13 mouse cellular contexts compared by ENCODE assay signal in genomic region chr11:36103556-36103955, GRCm38 (mm10).
DNase-seq lines count a peak whose midpoint lies in the region; ATAC-seq and TF ChIP-seq lines count a peak whose summit lies in the region.
"Had no signal": no experiment of that assay in that cellular context is flagged by ENCODE, and none has a peak within 500 bp of the region (broad histone marks: within the 10 kb centered on the region; RNA-seq: fewer than 3 reads in every experiment).

No protein-coding gene starts in this region.

- H3K4me3 ChIP-seq in kidney, adult 2 months (ENCODE audit: insufficient read depth, low read depth, low read length): no peak overlapping the region
- H3K4me3 ChIP-seq in kidney, embryonic 14.5 days (ENCODE audit: low read length): no peak overlapping the region
- no peak overlapping the region for H3K4me3 ChIP-seq in hindbrain, embryonic 13.5 days
- no peak overlapping the region for H3K4me3 ChIP-seq in neural tube, embryonic 14.5 days (ENCODE audit: low read depth, low read length)
- H3K4me3 ChIP-seq: erythroblast, embryonic 14.5 days; heart, embryonic 13.5 days; layer of hippocampus, adult 2 months; lung, embryonic 15.5 days had no signal

- 24% methylated on average over 6 of the region's 6 CpGs for WGBS in kidney, adult 2 months
- WGBS in kidney, embryonic 14.5 days: 21% methylated on average over 6 of the region's 6 CpGs
- WGBS in hindbrain, embryonic 13.5 days: 35% methylated on average over 6 of the region's 6 CpGs
- 7% methylated on average over 6 of the region's 6 CpGs for WGBS in neural tube, embryonic 14.5 days

- H3K4me1 ChIP-seq in kidney, adult 2 months (ENCODE audit: control insufficient read depth, insufficient read depth, low read length): no peaks in the 10 kb centered on the region
- H3K4me1 ChIP-seq in kidney, embryonic 14.5 days (ENCODE audit: control insufficient read depth, insufficient read depth, low read length): 0 out of 2 replicates have a peak, but pooled peaks cover under 1% of the 10 kb centered on the region
- H3K4me1 ChIP-seq in hindbrain, embryonic 13.5 days (replicated peaks): peaks cover 37% of the 10 kb centered on the region
- H3K4me1 ChIP-seq in neural tube, embryonic 14.5 days (ENCODE audit: control insufficient read depth, insufficient read depth, low read length): peaks cover 23% of the 10 kb centered on the region
- H3K4me1 ChIP-seq: lung, embryonic 15.5 days had no signal

- ATAC-seq in kidney, embryonic 14.5 days (ENCODE audit: low FRiP score, low TSS enrichment): no peak
- ATAC-seq in hindbrain, embryonic 13.5 days (ENCODE audit: low FRiP score): no peak
- peak; percentile 42; the same call in 1 of the 2 replicates for ATAC-seq in neural tube, embryonic 14.5 days (ENCODE audit: low read depth)

- no peak for TF ChIP-seq POLR2A in kidney, adult 2 months (IDR thresholded peaks at IDR 0.05; ENCODE audit: low read depth, low read length)

- H3K9ac ChIP-seq in kidney, embryonic 14.5 days (ENCODE audit: low read depth, low read length): no peak overlapping the region
- H3K9ac ChIP-seq in hindbrain, embryonic 13.5 days: no peak overlapping the region
- no peak overlapping the region for H3K9ac ChIP-seq in neural tube, embryonic 14.5 days (replicated peaks; ENCODE audit: low read depth, low read length)
- H3K9ac ChIP-seq: heart, embryonic 13.5 days; lung, embryonic 15.5 days had no signal

- no peak overlapping the region for H3K27ac ChIP-seq in kidney, adult 2 months (ENCODE audit: insufficient read depth, low read depth, low read length)
- H3K27ac ChIP-seq in kidney, embryonic 14.5 days (ENCODE audit: low read depth, low read length): no peak overlapping the region
- peak overlapping the region; percentile 70 for H3K27ac ChIP-seq in hindbrain, embryonic 13.5 days
- peak overlapping the region; percentile 18; the same call in 1 of the 2 replicates for H3K27ac ChIP-seq in neural tube, embryonic 14.5 days (ENCODE audit: low read depth, low read length)
- H3K27ac ChIP-seq: heart, embryonic 13.5 days; layer of hippocampus, adult 2 months; lung, embryonic 15.5 days had no signal

- no peak overlapping the region for H3K4me2 ChIP-seq in kidney, embryonic 14.5 days (replicated peaks; ENCODE audit: low read depth, low read length)
- H3K4me2 ChIP-seq in hindbrain, embryonic 13.5 days: no peak overlapping the region
- H3K4me2 ChIP-seq in neural tube, embryonic 14.5 days (ENCODE audit: low read depth, low read length): no peak overlapping the region
- H3K4me2 ChIP-seq: heart, embryonic 13.5 days; lung, embryonic 15.5 days had no signal

- peak; percentile 58 for DNase-seq in kidney, adult 2 months
- peak; percentile 27 to 45 for DNase-seq in kidney, adult 8-10 months
- DNase-seq in adipocyte (ENCODE audit: low spot score): no peak
- DNase-seq in right cerebral cortex, postnatal 14 days: no peak
- DNase-seq: cerebellum, adult 11 months; thymus, adult 2 months had no signal

- H3K9me3 ChIP-seq in kidney, embryonic 14.5 days (ENCODE audit: control insufficient read depth, low read length): no peaks in the 10 kb centered on the region
- no peaks in the 10 kb centered on the region for H3K9me3 ChIP-seq in hindbrain, embryonic 13.5 days
- H3K9me3 ChIP-seq in neural tube, embryonic 14.5 days (ENCODE audit: control insufficient read depth, low read length): no peaks in the 10 kb centered on the region
- H3K9me3 ChIP-seq: heart, embryonic 13.5 days; lung, embryonic 15.5 days had no signal

- TF ChIP-seq CTCF in kidney, adult 2 months (conservative IDR thresholded peaks at IDR 0.05; ENCODE audit: insufficient read depth, insufficient read length, low read depth, low read length): no peak

- no peaks in the 10 kb centered on the region for H3K36me3 ChIP-seq in kidney, adult 2 months (ENCODE audit: control insufficient read depth, insufficient read depth, low read length)
- no peaks in the 10 kb centered on the region for H3K36me3 ChIP-seq in kidney, embryonic 14.5 days (ENCODE audit: control insufficient read depth, insufficient read depth, low read length)
- no peaks in the 10 kb centered on the region; the same call in 1 of the 2 replicates for H3K36me3 ChIP-seq in hindbrain, embryonic 13.5 days
- no peaks in the 10 kb centered on the region for H3K36me3 ChIP-seq in neural tube, embryonic 14.5 days (ENCODE audit: control insufficient read depth, insufficient read depth, low read length)
- H3K36me3 ChIP-seq: heart, embryonic 13.5 days; lung, embryonic 15.5 days had no signal

- H3K27me3 ChIP-seq in kidney, adult 2 months (replicated peaks; ENCODE audit: control insufficient read depth, insufficient read depth, low read length): no peaks in the 10 kb centered on the region
- H3K27me3 ChIP-seq in kidney, embryonic 14.5 days (ENCODE audit: control insufficient read depth, insufficient read depth, low read length): no peaks in the 10 kb centered on the region
- H3K27me3 ChIP-seq in hindbrain, embryonic 13.5 days: no peaks in the 10 kb centered on the region
- H3K27me3 ChIP-seq in neural tube, embryonic 14.5 days (ENCODE audit: control insufficient read depth, insufficient read depth, low read length): no peaks in the 10 kb centered on the region
- H3K27me3 ChIP-seq: heart, embryonic 13.5 days; lung, embryonic 15.5 days had no signal

Comparison
In these comparisons a context has a peak if more than half of its experiments do, and no peak if none do; other contexts are left out.
1. DNase-seq: peak in kidney, adult 2 months (single experiment) and kidney, adult 8-10 months (2 of 2); none in adipocyte (single experiment) and right cerebral cortex, postnatal 14 days (single experiment).
2. H3K27ac ChIP-seq: peak in hindbrain, embryonic 13.5 days (single experiment) and neural tube, embryonic 14.5 days (single experiment); none in kidney, adult 2 months (single experiment) and kidney, embryonic 14.5 days (single experiment).